Mouse (Mus musculus) CD4-positive, CD25-positive, alpha-beta regulatory T cell, adult 9 weeks (primary cell): ENCODE results near the gene Ube2j1. TPM values are rescaled to one million over a fixed set of nuclear protein-coding genes. Genes with fewer than 3 reads are reported as not detected.

Experiments used
- polyA plus RNA-seq: library from polyadenylated mRNA; unstranded; fragments of 100-300 nt; shearing (Covaris generic); gene quantifications from one replicate; pipeline ENCODE4 v1.2.1, GENCODE M21; 2017

Ube2j1 gene
- polyA plus RNA-seq, result 39.6 TPM

DNA sequence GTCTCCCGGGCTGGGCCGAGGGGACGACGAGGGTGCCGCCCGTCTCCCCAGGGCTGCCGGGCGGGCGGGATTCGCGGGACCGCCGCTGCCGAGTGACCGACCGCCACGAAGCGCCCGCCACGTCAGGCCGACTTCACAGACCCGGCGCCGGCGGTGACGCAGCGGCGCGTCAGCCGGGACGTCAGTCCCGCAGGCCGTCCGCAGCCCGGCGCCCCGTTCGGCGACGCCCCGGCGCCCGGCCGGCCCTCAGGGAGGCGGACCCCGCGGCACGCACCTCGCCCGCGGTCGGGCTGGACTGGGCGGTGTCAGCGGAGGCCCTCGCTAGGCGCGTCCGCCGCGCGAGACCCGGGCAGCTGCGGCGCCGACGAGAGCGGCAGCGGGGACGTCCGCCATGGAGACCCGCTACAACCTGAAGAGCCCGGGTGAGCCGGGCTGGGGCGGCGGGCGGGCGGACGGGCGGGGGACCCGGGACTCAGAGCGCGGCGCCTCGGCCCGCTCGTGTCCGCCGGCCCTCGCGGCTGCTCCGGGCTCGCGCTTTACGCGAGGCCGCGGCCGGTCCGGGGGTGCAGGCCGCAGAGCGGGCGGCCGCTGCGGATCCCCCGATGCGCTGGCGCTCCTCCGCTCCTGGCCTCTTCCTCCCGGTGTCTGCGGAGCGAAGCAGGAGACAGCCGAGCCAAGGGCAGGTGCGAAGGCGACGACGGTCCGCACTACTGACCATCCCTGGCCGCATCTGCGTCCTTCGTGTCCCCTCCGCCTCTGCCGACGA is at the start of gene Ube2j1:
Gene Ube2j1 (plus strand): TSS at position 222 of the 766 bp plus-strand sequence.

DNA sequence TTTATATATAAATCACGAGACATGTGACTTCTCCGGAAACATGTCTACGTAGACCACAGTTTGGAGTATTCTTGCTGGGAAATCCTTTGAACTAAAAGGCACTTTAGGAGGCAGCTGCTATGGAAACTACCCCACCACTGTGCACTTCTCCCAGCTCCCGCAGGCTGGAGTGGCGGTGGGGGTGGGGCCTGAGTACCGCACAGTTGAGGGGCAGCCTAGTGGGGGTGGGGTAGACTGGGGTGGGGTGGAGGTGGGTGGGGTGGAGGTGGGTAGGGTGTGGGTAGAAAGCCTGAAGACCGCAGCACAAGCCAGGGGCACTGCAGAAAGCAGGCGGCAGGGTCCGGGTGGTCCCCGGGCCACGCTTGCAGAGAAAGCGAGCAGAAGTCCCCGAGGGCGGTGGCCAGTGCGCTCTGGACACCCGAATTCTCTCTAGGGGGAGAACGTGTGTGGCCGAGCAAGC is 48.5 kb upstream of the Ube2j1 start, which contains the start of gene Rragd:
Gene Rragd (plus strand): TSS at position 322 of the 460 bp plus-strand sequence.

GRCm38 (mm10) chr4:33062981-33063380 is 31.8 kb downstream of the Ube2j1 start, which contains the start of gene Gabrr2:
Gabrr2 (plus strand) TSS chr4:33062999.

Other genes with a start within 250 kb of the Ube2j1 start
- gene Lyrm2, start 231.2 kb upstream of the Ube2j1 start, polyA plus RNA-seq, result 80.8 TPM
- gene Ankrd6, start 80.6 kb upstream of the Ube2j1 start, polyA plus RNA-seq, result 2.0 TPM
- 10.2 TPM for gene Rragd, start 48.4 kb upstream of the Ube2j1 start, polyA plus RNA-seq
- 35.5 TPM for gene Gabrr2, start 31.6 kb downstream of the Ube2j1 start, polyA plus RNA-seq
- gene Gabrr1, start 101.1 kb downstream of the Ube2j1 start, polyA plus RNA-seq, result not detected
- gene Pm20d2, start 158.3 kb downstream of the Ube2j1 start, polyA plus RNA-seq, result not detected
- 3.4 TPM for gene Srsf12, start 177.6 kb downstream of the Ube2j1 start, polyA plus RNA-seq